Mouse (Mus musculus) C2C12 (cell line): ENCODE data around the gene Kpnb1. TPM values are rescaled to one million over a fixed set of nuclear protein-coding genes. Genes with fewer than 3 reads are reported as not detected.
A peak's percentile ranks its signal among the peaks of the same experiment; 100 is the strongest.

Experiments
- H3K27me3 ChIP-seq: one replicate; pipeline ENCODE4 v1.6.1; 2011; ENCODE audit not compliant: control insufficient read depth, insufficient read depth, insufficient read length
- H3K36me3 ChIP-seq: one replicate; pipeline ENCODE4 v1.6.1; 2011; ENCODE audit not compliant: control insufficient read depth, insufficient read depth
- H3K4me3 ChIP-seq: one replicate; pipeline ENCODE4 v1.5.1; 2011; ENCODE audit warnings: mild to moderate bottlenecking, control low read depth; ENCODE audit not compliant: poor library complexity, insufficient read depth, severe bottlenecking
- H3K79me2 ChIP-seq: one replicate; pipeline ENCODE4 v1.6.1; 2011; ENCODE audit not compliant: control insufficient read depth, insufficient read depth
- H3K79me3 ChIP-seq: one replicate; pipeline ENCODE4 v1.6.1; 2011; ENCODE audit warnings: low read depth, control low read depth
- H3ac ChIP-seq: one replicate; pipeline ENCODE3; 2011; ENCODE audit warnings: low read depth; ENCODE audit not compliant: control insufficient read depth, insufficient read length
- CEBPB ChIP-seq: IDR thresholded peaks from one replicate; pipeline ENCODE4 v1.6.1; 2011; ENCODE audit warnings: low read depth, mild to moderate bottlenecking, control low read depth, moderate library complexity
- CTCF ChIP-seq: IDR thresholded peaks from one replicate; pipeline ENCODE4 v1.5.1; 2011; ENCODE audit not compliant: control insufficient read depth, insufficient read depth, insufficient read length
- FOSL1 ChIP-seq: IDR thresholded peaks from one replicate; pipeline ENCODE4 v1.8.0; 2011; ENCODE audit warnings: mild to moderate bottlenecking, low read length; ENCODE audit not compliant: poor library complexity, insufficient read depth, severe bottlenecking
- MAX ChIP-seq: IDR thresholded peaks from one replicate; pipeline ENCODE4 v1.6.1; 2011; ENCODE audit warnings: mild to moderate bottlenecking, control low read depth
- MYOD1 ChIP-seq: IDR thresholded peaks from one replicate; pipeline ENCODE4 v1.6.1; 2011; ENCODE audit warnings: low read depth; ENCODE audit not compliant: control insufficient read depth, insufficient read length
- MYOG ChIP-seq: IDR thresholded peaks from one replicate; pipeline ENCODE4 v1.6.1; 2011; ENCODE audit not compliant: control insufficient read depth, insufficient read length; ENCODE audit errors: extremely low read depth
- USF1 ChIP-seq: IDR thresholded peaks from one replicate; pipeline ENCODE4 v1.6.1; 2011; ENCODE audit warnings: low read depth, mild to moderate bottlenecking, control low read depth, moderate library complexity
- polyA plus RNA-seq: library from polyadenylated mRNA; unstranded; fragments of >200 nt; fragmentation: generic; extraction: Trizol; gene quantifications from one replicate; pipeline ENCODE4 v1.2.1, GENCODE M21; 2012; ENCODE audit warnings: missing spikeins

Gene Kpnb1
- polyA plus RNA-seq, 1 experiment, result 180 TPM

DNA sequence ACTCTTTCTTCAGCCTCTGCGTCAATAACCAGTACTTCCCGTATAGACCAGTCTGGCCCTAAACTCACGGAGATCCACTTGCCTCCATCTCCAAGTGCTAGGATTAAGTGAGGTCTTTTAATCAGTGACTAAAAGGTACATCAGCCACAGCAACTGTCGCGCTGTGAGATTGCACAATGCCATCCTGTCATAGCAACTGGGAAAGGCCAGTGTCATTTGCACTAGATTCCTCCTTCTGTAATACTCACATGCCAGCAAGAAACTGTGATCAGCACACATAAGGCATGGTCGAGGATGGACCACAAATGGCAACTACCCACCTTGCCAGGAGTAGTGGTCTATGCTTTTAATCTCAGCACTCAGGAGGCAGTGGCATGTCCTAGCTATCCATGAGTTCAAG lies 11.8 kb upstream of the Kpnb1 start:
- TF ChIP-seq CEBPB (peak; percentile 40), CTCF (no peak)
- Histone ChIP-seq H3K4me3 (no peak overlapping the region), H3K36me3 (peaks cover 1% of the 10 kb centered on the region), H3K27me3 (no peaks in the 10 kb centered on the region), H3K79me2 (no peaks in the 10 kb centered on the region), H3ac (no peak overlapping the region), H3K79me3 (no peaks in the 10 kb centered on the region)

DNA sequence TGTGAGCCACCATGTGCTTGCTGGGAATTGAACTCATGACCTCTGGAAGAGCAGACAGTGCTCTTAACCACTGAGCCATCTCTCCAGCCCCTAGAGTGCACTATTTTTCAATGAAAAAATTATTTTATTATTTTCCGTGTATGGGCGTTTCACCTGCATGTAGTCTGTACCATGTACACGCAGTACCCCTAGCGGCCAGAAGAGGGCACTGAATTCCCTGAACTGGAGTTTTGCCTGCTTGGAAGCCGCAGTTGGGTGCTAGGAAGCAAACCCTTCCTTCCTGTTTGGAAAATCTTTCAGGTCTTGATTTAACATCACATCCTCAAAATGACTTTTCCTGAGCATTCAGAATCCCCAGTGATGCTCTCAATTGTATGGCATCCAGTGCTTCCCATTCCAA lies 10.9 kb upstream of the Kpnb1 start:
- H3K79me3 ChIP-seq, result no peaks in the 10 kb centered on the region
- no peaks in the 10 kb centered on the region for H3K27me3 ChIP-seq
- no peaks in the 10 kb centered on the region for H3K36me3 ChIP-seq
- TF ChIP-seq CTCF (peak; percentile 54), MYOG (no peak)
- no peak overlapping the region for H3ac ChIP-seq
- peaks cover 1% of the 10 kb centered on the region for H3K79me2 ChIP-seq
- no peak overlapping the region for H3K4me3 ChIP-seq

DNA sequence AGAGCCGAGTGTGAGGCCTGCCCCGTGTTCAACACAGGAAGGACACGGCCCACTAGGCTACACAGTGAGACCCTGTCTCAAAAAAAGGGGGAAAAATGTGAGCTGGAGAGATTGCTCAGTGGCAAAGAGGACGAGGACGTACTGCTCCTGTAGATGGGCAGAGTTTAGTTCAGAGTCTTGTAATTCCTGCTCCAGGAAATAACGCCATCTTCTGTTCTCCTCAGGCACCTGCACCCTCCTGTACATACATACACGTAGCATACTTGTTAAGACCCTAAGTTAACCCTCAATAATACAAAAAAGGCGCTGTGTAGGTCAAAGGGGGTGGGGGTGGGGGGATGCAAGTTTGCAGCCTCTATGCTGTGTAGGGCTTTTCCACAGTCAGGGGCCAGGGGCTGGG lies 9.3 kb upstream of the Kpnb1 start:
- Histone ChIP-seq H3K79me3 (no peaks in the 10 kb centered on the region), H3K36me3 (no peaks in the 10 kb centered on the region), H3K4me3 (no peak overlapping the region), H3ac (no peak overlapping the region), H3K27me3 (no peaks in the 10 kb centered on the region), H3K79me2 (peaks cover 7% of the 10 kb centered on the region)
- TF ChIP-seq MYOG, result no peak
- no peak for TF ChIP-seq USF1
- no peak for TF ChIP-seq MYOD1
- TF ChIP-seq CTCF, result no peak
- no peak for TF ChIP-seq FOSL1
- TF ChIP-seq CEBPB, result no peak
- no peak for TF ChIP-seq MAX

DNA sequence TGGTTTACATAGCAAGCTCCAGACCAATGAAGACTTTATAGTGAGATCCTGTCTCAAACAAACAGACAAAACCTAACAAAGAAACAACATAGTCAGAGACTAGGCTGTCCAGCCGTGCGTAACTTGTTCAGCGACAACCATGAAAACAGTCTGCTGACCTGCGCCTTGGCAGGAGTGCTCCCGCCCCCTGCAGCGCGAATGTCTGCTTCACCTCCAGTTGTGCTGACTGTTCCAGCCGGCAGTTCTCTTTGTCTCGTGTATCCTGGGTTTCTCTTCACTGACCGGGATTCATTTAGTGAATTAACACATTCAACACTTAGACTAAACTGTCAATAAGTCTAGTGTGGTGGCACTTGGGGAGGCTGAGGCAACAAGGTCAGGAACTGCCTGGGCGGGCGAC lies 8.9 kb upstream of the Kpnb1 start:
- H3K79me2 ChIP-seq, result peaks cover 9% of the 10 kb centered on the region
- H3ac ChIP-seq, result no peak overlapping the region
- TF ChIP-seq MYOG (no peak), MYOD1 (no peak), MAX (no peak), USF1 (no peak), CTCF (no peak), FOSL1 (no peak), CEBPB (no peak)
- no peaks in the 10 kb centered on the region for H3K27me3 ChIP-seq
- no peak overlapping the region for H3K4me3 ChIP-seq
- H3K36me3 ChIP-seq, result peaks cover 4% of the 10 kb centered on the region
- no peaks in the 10 kb centered on the region for H3K79me3 ChIP-seq

DNA sequence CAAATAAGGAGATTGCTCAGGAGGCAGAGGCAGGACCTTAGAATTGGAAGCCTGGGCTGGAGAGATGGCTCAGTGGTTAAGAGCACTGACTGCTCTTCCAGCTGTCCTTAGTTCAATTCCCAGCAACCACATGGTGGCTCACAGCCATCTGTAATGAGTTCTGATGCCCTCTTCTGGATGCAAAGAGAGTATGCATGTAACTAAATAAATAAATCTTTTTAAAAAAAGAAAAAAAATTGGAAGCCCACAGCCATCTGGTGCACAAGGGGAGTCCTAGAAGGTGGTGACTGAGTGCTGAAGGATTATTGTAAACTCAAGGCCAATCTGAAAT lies 4.9 kb upstream of the Kpnb1 start:
- no peak overlapping the region for H3ac ChIP-seq
- TF ChIP-seq CTCF (no peak), FOSL1 (no peak), MAX (peak; percentile 35)
- H3K27me3 ChIP-seq, result no peaks in the 10 kb centered on the region
- peaks cover 5% of the 10 kb centered on the region for H3K36me3 ChIP-seq
- peaks cover 12% of the 10 kb centered on the region for H3K79me3 ChIP-seq
- peaks cover 40% of the 10 kb centered on the region for H3K79me2 ChIP-seq
- no peak overlapping the region for H3K4me3 ChIP-seq

DNA sequence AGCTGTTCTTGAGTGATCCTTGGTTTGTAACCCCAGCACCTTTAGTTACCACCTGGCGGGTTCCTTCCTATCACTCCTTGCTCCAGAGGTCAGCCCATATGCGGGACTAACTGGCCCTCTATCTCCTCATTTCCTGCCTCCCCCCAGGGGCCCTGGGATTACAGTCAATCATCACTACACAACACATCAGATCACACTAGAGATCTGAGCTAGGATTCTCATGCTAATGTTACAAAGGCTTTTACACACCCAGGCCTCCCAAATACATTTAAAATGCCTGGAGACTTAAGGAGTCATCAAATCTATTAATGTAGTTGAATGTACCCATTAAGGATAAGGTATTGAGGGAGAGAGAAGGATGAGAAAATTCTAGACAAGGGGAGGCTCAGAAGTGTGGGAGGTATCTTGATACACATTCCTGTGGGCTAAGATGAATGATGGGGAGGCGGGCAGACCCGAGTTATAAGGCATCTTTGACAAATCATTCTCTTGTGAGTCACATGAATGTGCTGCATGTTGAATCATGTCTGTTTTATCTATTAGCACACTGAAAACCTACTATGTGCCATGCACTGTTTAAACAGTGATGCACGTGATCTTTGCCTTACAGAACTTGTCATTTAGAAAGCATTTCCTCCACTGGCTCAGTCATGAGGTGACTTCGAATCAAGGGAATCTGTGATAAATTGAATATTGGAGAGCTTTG lies 4.4 kb upstream of the Kpnb1 start:
- H3K27me3 ChIP-seq, result no peaks in the 10 kb centered on the region
- H3K79me3 ChIP-seq, result peaks cover 12% of the 10 kb centered on the region
- no peak overlapping the region for H3K4me3 ChIP-seq
- no peak overlapping the region for H3ac ChIP-seq
- peaks cover 5% of the 10 kb centered on the region for H3K36me3 ChIP-seq
- TF ChIP-seq MYOD1 (no peak), CEBPB (peak; percentile 6), MAX (peak; percentile 64), FOSL1 (no peak), MYOG (no peak), CTCF (no peak), USF1 (peak; percentile 81)
- H3K79me2 ChIP-seq, result peaks cover 40% of the 10 kb centered on the region
